Mouse (Mus musculus): Measurements from ENCODE around the gene Rnf214.
"Not testable (repeated sequence)": the region's sequence is repeated elsewhere in the genome, so short reads cannot be mapped to it uniquely, and the experiment has no call there.

- TF ChIP-seq CTCF, EP300 (IDR thresholded peaks at IDR 0.05; ENCODE audit: low read depth): not testable (repeated sequence)
These were observed 60.5 kb downstream of the Rnf214 start for GRCm38 (mm10) chr9:45846176-45846575.

All from liver, embryonic 14.5 days (tissue).